Mouse (Mus musculus): ENCODE measurements at regions not wholly inside any gene's neighbourhood (a gene's known extent, or its start where the extent isn't known, plus 50 kb on each side); places are given as distances from the start of the nearest gene placed in this dataset.

GRCm38 (mm10) chr10:8032203-8032602 is 76.2 kb upstream of the Tab2 start:
- 80% methylated on average over 1 of the region's 1 CpGs for WGBS
- Histone ChIP-seq H3K4me1 (peaks cover 23% of the 10 kb centered on the region), H3K27me3 (ENCODE audit: poor library complexity, severe bottlenecking) (no peaks in the 10 kb centered on the region), H3K9me3 (no peaks in the 10 kb centered on the region), H3K4me3 (no peak overlapping the region), H3K27ac (no peak overlapping the region), H3K36me3 (replicated peaks) (no peaks in the 10 kb centered on the region)
- DNase-seq (ENCODE audit: extremely low spot score, low spot score), result no peak

- Histone ChIP-seq H3K27me3 (ENCODE audit: poor library complexity, severe bottlenecking) (no peaks in the 10 kb centered on the region), H3K9me3 (no peaks in the 10 kb centered on the region), H3K27ac (no peak overlapping the region), H3K4me3 (no peak overlapping the region), H3K4me1 (peaks cover 12% of the 10 kb centered on the region), H3K36me3 (replicated peaks) (no peaks in the 10 kb centered on the region)
- WGBS, result 92% methylated on average over 2 of the region's 2 CpGs
- no peak for DNase-seq (ENCODE audit: extremely low spot score, low spot score)
Measured at GRCm38 (mm10) chr10:8028840-8029239, 72.8 kb upstream of the Tab2 start.

- H3K4me3 ChIP-seq, result no peak overlapping the region
- no peaks in the 10 kb centered on the region for H3K36me3 ChIP-seq (replicated peaks)
- no peak overlapping the region for H3K27ac ChIP-seq
- peaks cover 12% of the 10 kb centered on the region for H3K4me1 ChIP-seq
- DNase-seq (ENCODE audit: extremely low spot score, low spot score), result no peak
- H3K27me3 ChIP-seq (ENCODE audit: poor library complexity, severe bottlenecking), result no peaks in the 10 kb centered on the region
- 57% methylated on average over 6 of the region's 6 CpGs for WGBS
- H3K9me3 ChIP-seq, result no peaks in the 10 kb centered on the region
Measured at GRCm38 (mm10) chr10:8027023-8027422, 71.0 kb upstream of the Tab2 start.

- no peak for DNase-seq (ENCODE audit: extremely low spot score, low spot score)
- peaks cover 12% of the 10 kb centered on the region for H3K4me1 ChIP-seq
- no peaks in the 10 kb centered on the region for H3K36me3 ChIP-seq (replicated peaks)
- no peak overlapping the region for H3K27ac ChIP-seq
- WGBS, result 91% methylated on average over 2 of the region's 2 CpGs
- no peak overlapping the region for H3K4me3 ChIP-seq
- H3K9me3 ChIP-seq, result no peaks in the 10 kb centered on the region
- H3K27me3 ChIP-seq (ENCODE audit: poor library complexity, severe bottlenecking), result no peaks in the 10 kb centered on the region
Measured at GRCm38 (mm10) chr10:8023741-8024140, 67.7 kb upstream of the Tab2 start.

GRCm38 (mm10) chr10:8021971-8022370 is 65.9 kb upstream of the Tab2 start:
- WGBS, result 98% methylated on average over 1 of the region's 1 CpGs
- H3K4me1 ChIP-seq, result peaks cover 8% of the 10 kb centered on the region
- no peaks in the 10 kb centered on the region for H3K36me3 ChIP-seq (replicated peaks)
- no peaks in the 10 kb centered on the region for H3K27me3 ChIP-seq (ENCODE audit: poor library complexity, severe bottlenecking)
- H3K27ac ChIP-seq, result no peak overlapping the region
- no peaks in the 10 kb centered on the region for H3K9me3 ChIP-seq
- no peak overlapping the region for H3K4me3 ChIP-seq
- DNase-seq (ENCODE audit: extremely low spot score, low spot score), result no peak

- DNase-seq (ENCODE audit: extremely low spot score, low spot score), result no peak
- Histone ChIP-seq H3K4me3 (no peak overlapping the region), H3K36me3 (replicated peaks) (no peaks in the 10 kb centered on the region), H3K9me3 (no peaks in the 10 kb centered on the region), H3K27ac (no peak overlapping the region), H3K27me3 (ENCODE audit: poor library complexity, severe bottlenecking) (no peaks in the 10 kb centered on the region), H3K4me1 (no peaks in the 10 kb centered on the region)
- WGBS, result 80% methylated on average over 4 of the region's 4 CpGs
Measured at GRCm38 (mm10) chr10:8020916-8021705, 65.1 kb upstream of the Tab2 start.

DNA sequence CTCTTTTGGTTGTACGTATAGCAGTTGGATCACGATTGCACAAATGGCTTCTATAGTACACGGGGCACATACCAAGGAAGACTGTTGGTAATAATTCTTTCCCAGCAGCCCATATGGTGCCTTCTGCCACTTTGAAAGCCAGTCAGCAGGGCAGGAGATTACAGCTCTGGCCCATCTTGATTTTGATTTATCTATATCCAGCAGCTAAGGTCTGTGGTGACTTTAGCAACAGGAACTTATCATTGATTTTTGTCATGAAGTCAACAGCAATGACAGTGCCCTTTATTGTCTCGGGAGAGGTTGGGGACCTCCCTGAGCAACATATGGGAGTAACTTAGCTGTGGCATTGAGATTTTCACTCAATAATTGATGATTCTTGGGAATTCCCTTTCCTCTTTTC is 64.1 kb upstream of the Tab2 start:
- Histone ChIP-seq H3K4me3 (no peak overlapping the region), H3K4me1 (no peaks in the 10 kb centered on the region), H3K27me3 (ENCODE audit: poor library complexity, severe bottlenecking) (no peaks in the 10 kb centered on the region), H3K36me3 (replicated peaks) (no peaks in the 10 kb centered on the region), H3K9me3 (no peaks in the 10 kb centered on the region), H3K27ac (no peak overlapping the region)
- DNase-seq (ENCODE audit: extremely low spot score, low spot score), result no peak
- 87% methylated on average over 4 of the region's 4 CpGs for WGBS

DNA sequence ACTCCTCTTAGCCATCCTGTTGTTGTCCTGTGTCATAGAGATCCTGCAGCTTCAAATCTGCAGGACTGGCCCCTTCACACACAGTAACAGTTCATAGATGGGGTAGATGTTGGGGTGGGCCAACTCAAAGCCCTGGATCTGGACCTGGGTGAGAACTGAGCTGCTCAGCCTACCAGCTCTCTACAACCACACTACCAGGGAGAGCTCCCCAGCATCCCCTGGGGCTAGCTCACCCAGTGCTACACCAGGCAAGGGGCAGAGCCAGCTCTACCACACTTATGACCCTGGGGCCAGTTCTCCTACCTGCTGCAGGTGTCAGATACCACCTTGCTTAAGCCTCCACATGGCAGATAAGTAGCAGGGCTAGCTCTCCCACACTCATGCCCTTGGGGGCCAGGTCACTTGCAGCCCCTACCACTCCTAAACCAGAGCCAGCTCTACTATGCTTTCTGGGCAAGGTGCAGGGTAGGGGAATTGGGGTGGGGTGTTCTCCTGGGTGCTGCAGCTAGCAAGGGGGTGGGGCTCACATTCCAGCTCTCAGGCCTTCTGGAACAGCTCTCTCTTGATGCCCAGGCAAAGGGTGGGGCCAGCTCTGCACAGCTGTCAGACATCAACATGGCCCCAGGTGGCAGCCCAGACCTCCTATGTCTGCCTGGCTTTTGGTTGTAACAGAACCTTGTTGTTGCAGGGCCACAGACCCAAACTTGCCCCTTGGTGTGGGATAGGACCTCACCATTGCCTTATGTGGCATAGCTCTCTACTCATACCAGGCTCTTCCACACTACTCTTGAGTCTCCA is 62.4 kb upstream of the Tab2 start:
- DNase-seq (ENCODE audit: extremely low spot score, low spot score), result no peak
- H3K27ac ChIP-seq, result no peak overlapping the region
- H3K27me3 ChIP-seq (ENCODE audit: poor library complexity, severe bottlenecking), result no peaks in the 10 kb centered on the region
- no peaks in the 10 kb centered on the region for H3K4me1 ChIP-seq
- no peaks in the 10 kb centered on the region for H3K36me3 ChIP-seq (replicated peaks)
- no peaks in the 10 kb centered on the region for H3K9me3 ChIP-seq
- H3K4me3 ChIP-seq, result no peak overlapping the region

- Histone ChIP-seq H3K36me3 (replicated peaks) (no peaks in the 10 kb centered on the region), H3K4me3 (no peak overlapping the region), H3K27me3 (ENCODE audit: poor library complexity, severe bottlenecking) (no peaks in the 10 kb centered on the region), H3K4me1 (no peaks in the 10 kb centered on the region), H3K9me3 (no peaks in the 10 kb centered on the region), H3K27ac (no peak overlapping the region)
- DNase-seq (ENCODE audit: extremely low spot score, low spot score), result no peak
- 90% methylated on average over 2 of the region's 2 CpGs for WGBS
Measured at GRCm38 (mm10) chr10:8016741-8017140, 60.7 kb upstream of the Tab2 start.

- Histone ChIP-seq H3K36me3 (replicated peaks) (no peaks in the 10 kb centered on the region), H3K9me3 (no peaks in the 10 kb centered on the region), H3K27me3 (ENCODE audit: poor library complexity, severe bottlenecking) (no peaks in the 10 kb centered on the region), H3K4me1 (peaks cover 11% of the 10 kb centered on the region), H3K4me3 (no peak overlapping the region), H3K27ac (no peak overlapping the region)
- 70% methylated on average over 4 of the region's 4 CpGs for WGBS
- no peak for DNase-seq (ENCODE audit: extremely low spot score, low spot score)
Measured at GRCm38 (mm10) chr10:8011744-8012143, 55.7 kb upstream of the Tab2 start.

GRCm38 (mm10) chr10:8011138-8011537 is 55.1 kb upstream of the Tab2 start:
- Histone ChIP-seq H3K36me3 (replicated peaks) (no peaks in the 10 kb centered on the region), H3K4me1 (peaks cover 11% of the 10 kb centered on the region), H3K4me3 (no peak overlapping the region), H3K27me3 (ENCODE audit: poor library complexity, severe bottlenecking) (no peaks in the 10 kb centered on the region), H3K9me3 (no peaks in the 10 kb centered on the region), H3K27ac (no peak overlapping the region)
- no peak for DNase-seq (ENCODE audit: extremely low spot score, low spot score)
- WGBS, result 91% methylated on average over 9 of the region's 9 CpGs

DNA sequence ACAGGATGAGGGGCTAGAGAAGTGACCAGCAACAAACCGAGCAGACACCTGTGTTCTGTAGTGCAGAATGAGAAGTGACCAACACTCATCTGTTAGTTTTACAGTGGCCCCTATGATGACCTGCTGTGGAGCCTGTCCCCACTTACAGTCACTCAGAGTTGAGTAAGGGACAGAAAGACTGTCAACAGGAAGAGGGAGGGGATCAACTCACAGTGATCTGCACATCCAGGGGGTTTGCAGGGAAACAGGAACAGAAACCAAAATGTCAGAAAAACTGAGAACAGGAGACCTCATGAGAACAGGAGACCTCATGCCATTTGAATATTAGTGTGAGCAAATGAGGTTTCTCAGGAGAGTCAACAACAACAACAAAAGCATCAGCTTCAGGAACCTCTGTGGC is 53.8 kb upstream of the Tab2 start:
- Histone ChIP-seq H3K27me3 (ENCODE audit: poor library complexity, severe bottlenecking) (no peaks in the 10 kb centered on the region), H3K36me3 (replicated peaks) (no peaks in the 10 kb centered on the region), H3K4me1 (peaks cover 11% of the 10 kb centered on the region), H3K27ac (no peak overlapping the region), H3K9me3 (no peaks in the 10 kb centered on the region), H3K4me3 (no peak overlapping the region)
- DNase-seq (ENCODE audit: extremely low spot score, low spot score), result no peak
- WGBS, result 77% methylated on average over 1 of the region's 1 CpGs

GRCm38 (mm10) chr10:8007990-8008368 is 51.9 kb upstream of the Tab2 start:
- 76% methylated on average over 3 of the region's 3 CpGs for WGBS
- H3K27ac ChIP-seq, result peak overlapping the region; percentile 60; the same call in 1 of the 2 replicates
- H3K27me3 ChIP-seq (ENCODE audit: poor library complexity, severe bottlenecking), result no peaks in the 10 kb centered on the region
- no peak for DNase-seq (ENCODE audit: extremely low spot score, low spot score)
- H3K36me3 ChIP-seq (replicated peaks), result no peaks in the 10 kb centered on the region
- peaks cover 5% of the 10 kb centered on the region; the same call in 1 of the 2 replicates for H3K9me3 ChIP-seq
- H3K4me1 ChIP-seq, result peaks cover 11% of the 10 kb centered on the region
- no peak overlapping the region for H3K4me3 ChIP-seq
